Mouse (Mus musculus) urinary bladder, postnatal 4 days (tissue): ENCODE results near the gene Usp37.
A peak's percentile ranks its signal among the peaks of the same experiment; 100 is the strongest.
"Not testable (repeated sequence)": the region's sequence is repeated elsewhere in the genome, so short reads cannot be mapped to it uniquely, and the experiment has no call there.

Experiments
- DNase-seq, 2 experiments: peaks; one replicate each; pipeline ENCODE4 v3.0.0; 2021 to 2022; ENCODE audit warnings: low spot score in 2 of 2

Usp37 gene

GRCm38 (mm10) chr1:74544184-74544583 is at the start of gene Usp37:
Usp37 (minus strand) TSS chr1:74544284.
- DNase-seq, result no peak

- peak; percentile 97 for DNase-seq
Observed at GRCm38 (mm10) chr1:74587773-74588445, 43.8 kb upstream of the Usp37 start, which contains the start of the genes Zfp142 and Bcs1l. Zfp142 (minus strand) TSS chr1:74588246. Bcs1l (plus strand) TSS chr1:74588289.

GRCm38 (mm10) chr1:74587233-74587772 is 43.2 kb upstream of the Usp37 start:
- peak in 1 of 2 experiments; percentile 41 for DNase-seq

DNA sequence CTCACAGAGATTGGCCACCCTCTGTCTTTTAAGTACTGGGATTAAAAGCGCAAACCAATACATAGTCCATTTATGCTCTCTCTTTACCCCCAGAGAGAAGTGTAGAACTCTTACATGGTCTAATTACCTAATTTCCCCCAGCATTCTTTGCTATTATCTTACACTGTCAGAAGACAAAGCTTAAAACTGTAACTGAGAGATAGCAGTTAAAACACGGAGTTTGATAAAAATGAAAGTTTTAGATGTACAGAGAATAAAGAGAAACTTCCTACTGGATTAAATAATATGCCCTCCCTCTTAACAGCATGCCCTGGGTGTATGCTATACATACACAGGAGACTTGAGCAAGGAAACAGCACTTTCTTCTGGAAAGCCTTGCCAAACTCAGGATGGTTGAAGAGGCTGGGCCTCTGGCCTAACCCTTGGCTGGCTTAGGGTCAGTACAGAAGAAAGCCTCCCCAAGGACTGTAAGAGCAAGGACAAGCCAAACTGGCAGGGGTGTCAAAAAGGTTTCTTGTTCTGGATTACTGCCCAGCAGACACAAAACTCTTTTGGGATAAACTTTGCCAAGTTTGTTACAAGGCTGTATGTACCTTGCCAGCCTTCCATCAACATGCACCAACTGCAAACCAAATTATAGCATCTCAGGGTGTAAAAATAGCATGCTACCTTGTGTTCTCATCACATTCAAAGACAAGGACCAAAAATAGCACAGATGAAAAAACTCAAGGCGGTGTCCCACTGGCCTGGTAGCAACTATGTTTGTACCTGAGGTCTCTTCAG is 40.7 kb upstream of the Usp37 start:
- no peak for DNase-seq

DNA sequence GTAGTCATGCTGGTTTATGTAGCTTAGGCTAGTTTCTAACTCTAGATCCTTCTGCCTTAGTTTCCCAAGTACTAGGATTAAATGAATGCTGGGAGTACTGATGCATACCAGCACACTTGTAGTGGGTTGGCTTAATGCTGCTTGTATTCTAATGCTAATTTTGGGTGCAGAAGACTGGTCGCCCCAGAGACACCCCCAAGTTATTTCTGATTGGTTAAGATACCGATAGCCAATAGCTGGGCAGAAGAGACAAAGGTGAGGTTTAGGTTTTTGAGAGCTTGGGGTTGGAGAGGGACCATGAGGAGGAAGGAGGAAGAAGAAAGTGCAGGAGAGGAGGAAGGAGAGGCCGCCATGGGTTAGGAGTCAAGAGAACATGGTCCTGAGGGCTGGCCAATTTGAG is 38.5 kb upstream of the Usp37 start:
- no peak for DNase-seq

- no peak for DNase-seq
Observed at GRCm38 (mm10) chr1:74569739-74570719, 25.9 kb upstream of the Usp37 start.

GRCm38 (mm10) chr1:74565834-74566233 is 21.8 kb upstream of the Usp37 start:
- DNase-seq, result no peak

GRCm38 (mm10) chr1:74559061-74559460 is 15.0 kb upstream of the Usp37 start:
- no peak for DNase-seq

- no peak for DNase-seq
Observed at GRCm38 (mm10) chr1:74542451-74542961, 1.6 kb downstream of the Usp37 start, which contains the start of gene Plcd4. Plcd4 (plus strand) TSS chr1:74542888.

GRCm38 (mm10) chr1:74538650-74539049 is 5.4 kb downstream of the Usp37 start:
- DNase-seq, result no peak

DNA sequence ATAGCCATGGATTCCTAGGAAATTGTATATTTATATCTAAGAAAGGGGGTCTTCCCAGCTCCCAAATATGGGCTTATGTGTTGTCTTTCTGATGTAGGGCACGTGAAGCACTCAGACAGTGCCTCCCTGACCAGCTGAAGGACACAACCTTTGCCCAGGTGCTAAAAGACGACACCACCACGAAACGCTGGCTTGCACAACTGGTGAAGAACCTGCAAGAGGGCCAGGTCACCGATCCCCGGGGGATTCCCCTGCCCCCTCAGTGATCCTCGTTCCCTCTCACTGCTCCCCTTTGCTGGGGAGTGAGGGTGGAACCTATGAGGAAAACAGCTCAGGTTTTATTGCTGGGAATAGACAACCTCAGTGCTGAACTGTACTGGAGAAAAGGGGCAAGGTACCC is 15.5 kb downstream of the Usp37 start:
- no peak for DNase-seq

- no peak for DNase-seq
Observed at GRCm38 (mm10) chr1:74524746-74525145, 19.3 kb downstream of the Usp37 start.

DNA sequence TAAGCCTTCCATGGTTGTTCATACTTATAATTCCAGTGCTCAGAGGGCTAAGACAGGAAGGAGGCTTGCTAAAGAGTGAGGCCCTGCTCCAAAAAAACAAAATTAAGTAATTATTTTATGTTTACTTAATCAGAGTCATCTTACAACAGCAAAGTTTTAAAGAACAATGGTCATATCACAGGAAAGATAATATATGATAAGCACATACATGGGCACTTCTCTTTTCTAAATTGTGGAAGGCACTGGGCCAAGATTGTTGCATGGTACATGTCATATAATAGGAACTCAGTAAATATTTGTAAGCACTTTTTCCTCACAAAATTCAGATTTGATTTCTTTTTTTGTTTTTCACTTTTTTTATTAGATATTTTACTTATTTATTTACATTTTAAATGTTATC is 24.2 kb downstream of the Usp37 start:
- DNase-seq, result no peak

DNA sequence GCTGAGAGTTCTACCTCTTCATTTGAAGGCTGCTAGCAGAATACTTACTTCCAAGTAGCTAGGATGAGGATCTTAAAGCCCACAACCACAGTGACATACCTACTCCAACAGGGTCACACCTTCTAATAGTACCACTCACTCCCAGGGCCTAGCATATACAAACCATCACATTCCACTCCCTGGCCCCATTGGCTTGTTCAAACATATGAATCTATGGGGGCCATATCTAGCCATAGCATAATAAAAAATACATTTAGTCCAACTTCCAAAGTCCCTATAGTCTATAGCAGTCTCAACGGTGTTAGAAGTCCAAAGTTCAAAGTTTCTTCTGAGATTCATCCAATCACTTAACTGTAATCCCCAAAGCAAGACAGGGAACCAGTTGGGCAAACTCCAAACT is 31.1 kb downstream of the Usp37 start:
- DNase-seq, result not testable (repeated sequence)

GRCm38 (mm10) chr1:74511306-74511705 is 32.8 kb downstream of the Usp37 start:
- no peak for DNase-seq

GRCm38 (mm10) chr1:74507780-74508179 is 36.3 kb downstream of the Usp37 start:
- DNase-seq, result no peak

DNA sequence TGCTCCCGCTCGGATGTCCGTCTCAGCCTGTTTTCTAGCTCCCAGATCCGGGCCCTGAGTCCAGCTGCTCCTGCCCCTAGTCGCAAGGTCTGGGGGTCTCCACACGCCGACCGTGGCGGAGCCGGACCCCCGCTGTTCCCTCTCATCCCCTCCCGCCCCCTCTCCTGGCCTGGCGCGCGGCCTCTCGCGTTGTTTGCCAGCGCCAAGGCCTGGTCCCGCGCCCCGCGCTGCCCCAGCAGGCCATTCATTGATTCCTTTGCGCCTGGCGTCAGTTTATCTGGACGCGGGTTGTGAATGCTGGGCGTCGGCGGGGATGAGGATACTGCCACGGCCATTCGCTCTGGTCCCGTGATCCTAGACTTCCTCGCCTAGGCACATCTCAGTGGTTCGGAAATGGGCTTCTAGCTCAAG is 37.6 kb downstream of the Usp37 start:
- peak in 1 of 2 experiments; percentile 69 for DNase-seq

DNA sequence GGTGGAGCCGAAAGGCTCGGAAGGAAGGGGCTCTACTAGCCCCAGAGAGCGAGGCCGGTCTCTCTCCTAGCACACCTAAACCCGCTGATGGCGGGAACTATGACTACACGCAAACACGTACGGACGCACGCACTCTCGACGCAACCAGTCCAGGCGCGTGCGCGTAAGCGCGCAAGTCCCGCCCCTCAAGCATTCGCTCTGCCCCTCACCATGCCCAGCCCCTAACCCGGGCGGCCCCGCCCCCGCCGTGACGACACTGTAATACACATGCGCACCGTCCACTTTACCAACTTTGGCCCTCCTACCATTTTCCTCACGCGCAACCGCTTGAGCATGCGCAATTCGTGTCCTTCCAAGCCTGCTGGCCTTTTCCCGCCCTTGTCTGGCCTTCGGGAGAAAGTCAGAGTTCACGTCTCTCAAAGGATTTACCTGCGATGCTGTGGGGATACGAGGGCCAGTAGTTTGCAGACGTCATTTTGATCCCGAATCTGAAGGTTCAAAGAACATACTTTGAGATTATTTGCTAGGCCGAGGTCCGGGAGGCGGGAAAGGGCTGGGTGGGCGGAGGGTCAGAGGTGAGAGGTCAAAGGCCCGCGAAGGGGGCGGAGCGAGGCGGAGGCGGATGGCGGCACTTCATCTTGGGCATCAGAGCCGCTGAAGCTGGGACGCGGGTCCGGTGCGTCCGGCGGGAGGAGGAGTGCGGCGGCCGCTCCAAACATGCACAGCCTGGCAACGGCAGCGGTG is 38.2 kb downstream of the Usp37 start, which contains the start of gene Cnot9:
Cnot9 (plus strand) TSS at position 338 of the 744 bp plus-strand sequence.
- DNase-seq, result peak; percentile 100

DNA sequence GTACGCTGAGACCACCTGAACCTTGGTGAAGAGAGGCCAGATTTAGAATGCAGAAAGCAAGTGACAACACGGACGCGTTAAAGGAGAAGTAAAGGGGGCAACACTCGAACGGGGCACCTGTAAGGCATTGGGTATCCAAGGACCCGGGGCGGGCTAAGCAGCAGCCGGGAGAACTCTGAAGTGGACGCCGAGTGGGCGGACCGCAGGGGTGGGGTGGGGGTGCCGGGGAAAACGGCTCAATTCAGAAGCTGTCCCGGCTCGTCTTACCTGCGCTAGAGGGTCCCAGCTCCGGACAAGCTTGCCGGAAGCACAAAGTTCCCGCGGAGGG is 38.7 kb downstream of the Usp37 start:
- no peak for DNase-seq

- DNase-seq, result no peak
Observed at GRCm38 (mm10) chr1:74501106-74501505, 43.0 kb downstream of the Usp37 start.

DNA sequence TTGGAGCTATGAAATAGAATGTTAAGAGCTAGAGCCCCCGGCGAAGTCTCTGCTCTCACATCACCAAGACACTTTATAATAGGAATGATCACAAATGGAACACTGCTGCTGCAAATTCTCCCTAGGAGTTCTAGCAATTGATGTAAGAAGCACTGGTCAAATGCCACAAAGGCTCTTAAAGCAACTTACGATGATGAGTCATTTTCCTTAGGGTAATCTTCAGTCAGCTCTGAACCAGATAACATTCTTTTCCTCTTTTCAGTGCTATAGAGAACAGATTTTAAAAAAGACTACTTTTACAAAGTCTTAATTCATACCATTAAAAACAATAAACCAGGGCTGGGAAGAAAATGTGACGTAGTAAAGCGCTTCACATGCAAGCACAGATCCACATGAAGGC is 58.3 kb downstream of the Usp37 start:
- no peak for DNase-seq
